In genomic region chr19:37569186-37569754, GRCm38 (mm10) we compare ENCODE assay signal across 15 mouse cellular contexts.
"Had no signal": no experiment of that assay in that cellular context is flagged by ENCODE, and none has a peak within 500 bp of the region (broad histone marks: within the 10 kb centered on the region; RNA-seq: fewer than 3 reads in every experiment).

No protein-coding gene starts in this region.

- H3K9ac ChIP-seq: limb, embryonic 15.5 days; liver, embryonic 13.5 days; liver, postnatal 0 days; lung, embryonic 15.5 days; neural tube, embryonic 12.5 days; stomach, embryonic 15.5 days had no signal

- DNase-seq: kidney, adult 9 months; kidney, postnatal 36 days; layer of hippocampus, adult 9-11 months; layer of hippocampus, postnatal 36 days; liver, embryonic 13.5 days; liver, postnatal 0 days; midbrain, embryonic 14.5 days; thymus, adult 2 months; thymus, postnatal 25 days had no signal

- H3K27me3 ChIP-seq: limb, embryonic 15.5 days; liver, embryonic 13.5 days; lung, embryonic 15.5 days; neural tube, embryonic 12.5 days; stomach, embryonic 15.5 days had no signal

- H3K36me3 ChIP-seq: limb, embryonic 15.5 days; lung, embryonic 15.5 days; midbrain, embryonic 10.5 days; neural tube, embryonic 12.5 days; stomach, embryonic 15.5 days had no signal

- H3K4me1 ChIP-seq: limb, embryonic 15.5 days; lung, embryonic 15.5 days; neural tube, embryonic 12.5 days; stomach, embryonic 15.5 days had no signal

- H3K27ac ChIP-seq: kidney, postnatal 0 days; limb, embryonic 15.5 days; liver, embryonic 13.5 days; lung, embryonic 15.5 days; midbrain, embryonic 10.5 days; neural tube, embryonic 12.5 days; stomach, embryonic 15.5 days had no signal

- H3K4me2 ChIP-seq: limb, embryonic 15.5 days; liver, embryonic 13.5 days; lung, embryonic 15.5 days; neural tube, embryonic 12.5 days; stomach, embryonic 15.5 days had no signal

- ATAC-seq: liver, postnatal 0 days had no signal

- H3K9me3 ChIP-seq: limb, embryonic 15.5 days; liver, embryonic 13.5 days; lung, embryonic 15.5 days; midbrain, embryonic 10.5 days; neural tube, embryonic 12.5 days; stomach, embryonic 15.5 days had no signal

- H3K4me3 ChIP-seq: limb, embryonic 15.5 days; liver, embryonic 13.5 days; lung, embryonic 15.5 days; midbrain, embryonic 10.5 days; neural tube, embryonic 12.5 days; stomach, embryonic 15.5 days had no signal
